Mouse (Mus musculus): ENCODE results near the gene 9130213A22Rik.

DNA sequence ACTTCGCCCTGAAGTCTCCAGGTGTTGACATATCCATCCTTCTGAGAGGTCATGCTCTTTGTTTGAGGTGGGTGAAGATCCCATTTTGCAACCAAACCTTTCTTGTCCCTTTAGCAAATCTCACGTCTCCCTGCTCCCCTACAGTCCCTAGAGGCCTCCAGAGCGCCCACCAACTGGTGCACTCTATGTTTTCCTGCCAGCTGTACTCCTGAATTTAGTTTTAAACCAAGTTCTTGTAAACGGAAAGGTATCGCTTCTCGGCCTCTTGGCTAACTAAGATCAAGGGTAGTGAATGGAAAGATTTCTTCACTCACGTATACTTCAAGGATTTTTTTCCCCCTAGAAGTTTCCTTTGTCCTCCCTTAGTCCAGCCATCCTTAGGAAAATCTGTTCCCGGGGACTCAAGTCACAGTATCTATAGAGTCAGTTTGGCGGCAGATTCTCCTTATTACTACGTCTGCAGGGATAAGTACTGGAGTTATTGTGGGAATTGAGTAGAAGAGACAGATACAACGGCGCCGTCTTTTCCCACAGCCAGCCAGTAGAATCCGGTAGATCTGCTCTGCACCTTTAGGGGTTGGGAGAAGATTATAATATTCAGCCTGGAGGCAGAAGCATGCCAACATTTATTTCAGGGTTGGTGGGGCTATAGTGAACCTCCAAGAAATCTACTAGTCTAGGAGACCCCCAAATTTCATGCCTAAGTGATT, 2.8 kb downstream of the 9130213A22Rik start:
- no peak for TF ChIP-seq POLR2A (IDR thresholded peaks at IDR 0.05; ENCODE audit: low read depth, low read length)
- TF ChIP-seq CTCF (IDR thresholded peaks at IDR 0.05; ENCODE audit: borderline replicate concordance, insufficient read depth, low read length), result no peak

Measured in embryonic fibroblast, embryonic 13.5 days (primary cell).